Mouse (Mus musculus) heart, adult 2 months (tissue): ENCODE measurements around the gene Tpk1.

Experiments
- CTCF ChIP-seq: fragments of 200-600 bp; IDR thresholded peaks from 2 replicates; pipeline ENCODE4 v1.8.1; 2022; ENCODE audit warnings: antibody characterized with exemption, mild to moderate bottlenecking, moderate library complexity
- POLR2A ChIP-seq: fragments of 200-500 bp; IDR thresholded peaks from 2 replicates; pipeline ENCODE4 v1.6.1; 2011; ENCODE audit warnings: mild to moderate bottlenecking, low read depth, low read length, control low read depth; ENCODE audit not compliant: insufficient read depth

DNA sequence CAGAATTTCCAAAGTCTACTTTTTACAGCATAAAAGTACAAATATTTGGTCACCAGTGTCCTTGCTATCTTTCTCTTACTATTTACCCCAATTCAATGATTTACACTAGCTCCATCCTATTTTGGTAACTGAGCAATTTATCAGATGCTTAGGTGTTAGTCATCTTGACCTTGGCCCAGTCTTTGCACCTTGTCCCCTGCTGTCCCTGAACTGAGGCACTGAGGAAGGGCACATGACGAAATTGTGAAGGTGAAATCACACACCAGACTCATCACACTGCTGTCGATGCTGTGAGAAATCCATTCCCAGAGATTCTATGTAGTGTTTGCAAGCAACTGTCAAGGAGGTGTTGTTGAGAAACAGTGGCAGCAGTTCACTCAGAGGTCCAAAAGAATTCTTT lies 145.9 kb downstream of the Tpk1 start:
- TF ChIP-seq CTCF, result no peak
- no peak for TF ChIP-seq POLR2A
